Mouse (Mus musculus): Measurements from ENCODE around the gene P2rx1. TPM values are rescaled to one million over a fixed set of nuclear protein-coding genes. Genes with fewer than 3 reads are reported as not detected.

Gene P2rx1
- 0.46 and 0.48 TPM in 2 replicates for polyA plus RNA-seq (2014; fragmentation: Nextera tagmentation; extraction: Ambion mirVana)

- no peak for DNase-seq (ENCODE audit: low spot score)
- Histone ChIP-seq H3K4me1 (replicated peaks; ENCODE audit: control insufficient read depth, insufficient read depth, low read length) (no peaks in the 10 kb centered on the region), H3K36me3 (replicated peaks; ENCODE audit: control insufficient read depth, insufficient read depth) (no peaks in the 10 kb centered on the region), H3K9ac (no peak within 1 kb of the TSS), H3K4me2 (replicated peaks) (no peak within 1 kb of the TSS), H3K4me3 (replicated peaks; ENCODE audit: low read length) (no peak within 1 kb of the TSS), H3K27ac (no peak within 1 kb of the TSS), H3K9me3 (ENCODE audit: control insufficient read depth, low read length) (no peaks in the 10 kb centered on the region), H3K27me3 (ENCODE audit: control insufficient read depth, insufficient read depth, low read length) (no peaks in the 10 kb centered on the region)
- ATAC-seq (ENCODE audit: low FRiP score) = no peak
- WGBS = 54% methylated on average over 8 of the region's 8 CpGs
Measured at GRCm38 (mm10) chr11:72998771-72999170, at the start of gene P2rx1. P2rx1 (plus strand) TSS chr11:72999103.

- no peaks in the 10 kb centered on the region for H3K9me3 ChIP-seq (ENCODE audit: control insufficient read depth, low read length)
- H3K4me2 ChIP-seq (replicated peaks) = no peak overlapping the region
- H3K27me3 ChIP-seq (ENCODE audit: control insufficient read depth, insufficient read depth, low read length) = no peaks in the 10 kb centered on the region
- H3K36me3 ChIP-seq (replicated peaks; ENCODE audit: control insufficient read depth, insufficient read depth) = no peaks in the 10 kb centered on the region
- 65% methylated on average over 22 of the region's 22 CpGs for whole genome bisulfite sequencing
- no peak overlapping the region for H3K27ac ChIP-seq
- no peaks in the 10 kb centered on the region for H3K4me1 ChIP-seq (replicated peaks; ENCODE audit: control insufficient read depth, insufficient read depth, low read length)
- DNase-seq (ENCODE audit: low spot score) (no peak), ATAC-seq (ENCODE audit: low FRiP score) (no peak)
- H3K4me3 ChIP-seq (replicated peaks; ENCODE audit: low read length) = no peak overlapping the region
- H3K9ac ChIP-seq = no peak overlapping the region
Measured at GRCm38 (mm10) chr11:72951137-72952000, 47.5 kb upstream of the P2rx1 start.

- WGBS = 62% methylated on average over 3 of the region's 3 CpGs
- no peak overlapping the region for H3K4me3 ChIP-seq (replicated peaks; ENCODE audit: low read length)
- H3K27ac ChIP-seq = no peak overlapping the region
- no peak for ATAC-seq (ENCODE audit: low FRiP score)
- H3K27me3 ChIP-seq (ENCODE audit: control insufficient read depth, insufficient read depth, low read length) = no peaks in the 10 kb centered on the region
- no peak overlapping the region for H3K9ac ChIP-seq
- no peaks in the 10 kb centered on the region for H3K36me3 ChIP-seq (replicated peaks; ENCODE audit: control insufficient read depth, insufficient read depth)
- H3K4me1 ChIP-seq (replicated peaks; ENCODE audit: control insufficient read depth, insufficient read depth, low read length) = no peaks in the 10 kb centered on the region
- no peak overlapping the region for H3K4me2 ChIP-seq (replicated peaks)
- no peak for DNase-seq (ENCODE audit: low spot score)
- H3K9me3 ChIP-seq (ENCODE audit: control insufficient read depth, low read length) = no peaks in the 10 kb centered on the region
Measured at GRCm38 (mm10) chr11:72952226-72952625, 46.7 kb upstream of the P2rx1 start.

GRCm38 (mm10) chr11:72952697-72953096 is 46.2 kb upstream of the P2rx1 start:
- ATAC-seq (ENCODE audit: low FRiP score) (no peak), DNase-seq (ENCODE audit: low spot score) (no peak)
- Histone ChIP-seq H3K4me1 (replicated peaks; ENCODE audit: control insufficient read depth, insufficient read depth, low read length) (no peaks in the 10 kb centered on the region), H3K36me3 (replicated peaks; ENCODE audit: control insufficient read depth, insufficient read depth) (no peaks in the 10 kb centered on the region), H3K9me3 (ENCODE audit: control insufficient read depth, low read length) (no peaks in the 10 kb centered on the region), H3K4me2 (replicated peaks) (no peak overlapping the region), H3K4me3 (replicated peaks; ENCODE audit: low read length) (no peak overlapping the region), H3K27ac (no peak overlapping the region), H3K27me3 (ENCODE audit: control insufficient read depth, insufficient read depth, low read length) (no peaks in the 10 kb centered on the region), H3K9ac (no peak overlapping the region)
- 85% methylated on average over 6 of the region's 6 CpGs for WGBS

- no peak overlapping the region for H3K4me3 ChIP-seq (replicated peaks; ENCODE audit: low read length)
- ATAC-seq (ENCODE audit: low FRiP score) (no peak), DNase-seq (ENCODE audit: low spot score) (no peak)
- H3K27ac ChIP-seq = no peak overlapping the region
- WGBS = 60% methylated on average over 1 of the region's 1 CpGs
- no peaks in the 10 kb centered on the region for H3K27me3 ChIP-seq (ENCODE audit: control insufficient read depth, insufficient read depth, low read length)
- H3K4me1 ChIP-seq (replicated peaks; ENCODE audit: control insufficient read depth, insufficient read depth, low read length) = no peaks in the 10 kb centered on the region
- H3K9me3 ChIP-seq (ENCODE audit: control insufficient read depth, low read length) = no peaks in the 10 kb centered on the region
- no peak overlapping the region for H3K4me2 ChIP-seq (replicated peaks)
- H3K9ac ChIP-seq = no peak overlapping the region
- H3K36me3 ChIP-seq (replicated peaks; ENCODE audit: control insufficient read depth, insufficient read depth) = no peaks in the 10 kb centered on the region
Measured at GRCm38 (mm10) chr11:72953116-72953439, 45.8 kb upstream of the P2rx1 start.

- Histone ChIP-seq H3K4me1 (replicated peaks; ENCODE audit: control insufficient read depth, insufficient read depth, low read length) (no peaks in the 10 kb centered on the region), H3K9ac (no peak overlapping the region), H3K4me3 (replicated peaks; ENCODE audit: low read length) (no peak overlapping the region), H3K4me2 (replicated peaks) (no peak overlapping the region), H3K9me3 (ENCODE audit: control insufficient read depth, low read length) (no peaks in the 10 kb centered on the region), H3K36me3 (replicated peaks; ENCODE audit: control insufficient read depth, insufficient read depth) (no peaks in the 10 kb centered on the region), H3K27me3 (ENCODE audit: control insufficient read depth, insufficient read depth, low read length) (no peaks in the 10 kb centered on the region), H3K27ac (no peak overlapping the region)
- DNase-seq (ENCODE audit: low spot score) = no peak
- WGBS = 91% methylated on average over 4 of the region's 4 CpGs
- no peak for ATAC-seq (ENCODE audit: low FRiP score)
Measured at GRCm38 (mm10) chr11:72953440-72954151, 45.3 kb upstream of the P2rx1 start.

- ATAC-seq (ENCODE audit: low FRiP score) (no peak), DNase-seq (ENCODE audit: low spot score) (no peak)
- Histone ChIP-seq H3K27ac (no peak overlapping the region), H3K27me3 (ENCODE audit: control insufficient read depth, insufficient read depth, low read length) (peaks cover 3% of the 10 kb centered on the region), H3K4me1 (replicated peaks; ENCODE audit: control insufficient read depth, insufficient read depth, low read length) (no peaks in the 10 kb centered on the region), H3K4me3 (replicated peaks; ENCODE audit: low read length) (no peak overlapping the region), H3K9me3 (ENCODE audit: control insufficient read depth, low read length) (no peaks in the 10 kb centered on the region), H3K4me2 (replicated peaks) (no peak overlapping the region), H3K9ac (no peak overlapping the region), H3K36me3 (replicated peaks; ENCODE audit: control insufficient read depth, insufficient read depth) (no peaks in the 10 kb centered on the region)
- WGBS = 85% methylated on average over 4 of the region's 4 CpGs
Measured at GRCm38 (mm10) chr11:72954216-72954615, 44.7 kb upstream of the P2rx1 start.

- Histone ChIP-seq H3K9me3 (ENCODE audit: control insufficient read depth, low read length) (no peaks in the 10 kb centered on the region), H3K4me2 (replicated peaks) (no peak overlapping the region), H3K4me1 (replicated peaks; ENCODE audit: control insufficient read depth, insufficient read depth, low read length) (no peaks in the 10 kb centered on the region), H3K4me3 (replicated peaks; ENCODE audit: low read length) (no peak overlapping the region), H3K27me3 (ENCODE audit: control insufficient read depth, insufficient read depth, low read length) (peaks cover 15% of the 10 kb centered on the region), H3K9ac (no peak overlapping the region), H3K36me3 (replicated peaks; ENCODE audit: control insufficient read depth, insufficient read depth) (no peaks in the 10 kb centered on the region), H3K27ac (no peak overlapping the region)
- DNase-seq (ENCODE audit: low spot score) (no peak), ATAC-seq (ENCODE audit: low FRiP score) (no peak)
- WGBS = 80% methylated on average over 5 of the region's 5 CpGs
Measured at GRCm38 (mm10) chr11:72955339-72955974, 43.4 kb upstream of the P2rx1 start.

- H3K9me3 ChIP-seq (ENCODE audit: control insufficient read depth, low read length) = no peaks in the 10 kb centered on the region
- WGBS = 59% methylated on average over 2 of the region's 2 CpGs
- H3K4me3 ChIP-seq (replicated peaks; ENCODE audit: low read length) = no peak overlapping the region
- no peaks in the 10 kb centered on the region for H3K36me3 ChIP-seq (replicated peaks; ENCODE audit: control insufficient read depth, insufficient read depth)
- DNase-seq (ENCODE audit: low spot score) (no peak), ATAC-seq (ENCODE audit: low FRiP score) (no peak)
- H3K4me1 ChIP-seq (replicated peaks; ENCODE audit: control insufficient read depth, insufficient read depth, low read length) = no peaks in the 10 kb centered on the region
- no peak overlapping the region for H3K9ac ChIP-seq
- H3K4me2 ChIP-seq (replicated peaks) = no peak overlapping the region
- H3K27me3 ChIP-seq (ENCODE audit: control insufficient read depth, insufficient read depth, low read length) = peaks cover 32% of the 10 kb centered on the region
- H3K27ac ChIP-seq = no peak overlapping the region
Measured at GRCm38 (mm10) chr11:72957318-72957717, 41.6 kb upstream of the P2rx1 start.

Data from hindbrain, embryonic 14.5 days (tissue).